Mouse (Mus musculus): ENCODE results near the gene Dbp.
A peak's percentile ranks its signal among the peaks of the same experiment; 100 is the strongest.

Dbp gene

GRCm38 (mm10) chr7:45726419-45726818 lies 21.5 kb downstream of the Dbp start:
- no peak for DNase-seq

GRCm38 (mm10) chr7:45727625-45728024 lies 22.7 kb downstream of the Dbp start:
- no peak for DNase-seq

DNA sequence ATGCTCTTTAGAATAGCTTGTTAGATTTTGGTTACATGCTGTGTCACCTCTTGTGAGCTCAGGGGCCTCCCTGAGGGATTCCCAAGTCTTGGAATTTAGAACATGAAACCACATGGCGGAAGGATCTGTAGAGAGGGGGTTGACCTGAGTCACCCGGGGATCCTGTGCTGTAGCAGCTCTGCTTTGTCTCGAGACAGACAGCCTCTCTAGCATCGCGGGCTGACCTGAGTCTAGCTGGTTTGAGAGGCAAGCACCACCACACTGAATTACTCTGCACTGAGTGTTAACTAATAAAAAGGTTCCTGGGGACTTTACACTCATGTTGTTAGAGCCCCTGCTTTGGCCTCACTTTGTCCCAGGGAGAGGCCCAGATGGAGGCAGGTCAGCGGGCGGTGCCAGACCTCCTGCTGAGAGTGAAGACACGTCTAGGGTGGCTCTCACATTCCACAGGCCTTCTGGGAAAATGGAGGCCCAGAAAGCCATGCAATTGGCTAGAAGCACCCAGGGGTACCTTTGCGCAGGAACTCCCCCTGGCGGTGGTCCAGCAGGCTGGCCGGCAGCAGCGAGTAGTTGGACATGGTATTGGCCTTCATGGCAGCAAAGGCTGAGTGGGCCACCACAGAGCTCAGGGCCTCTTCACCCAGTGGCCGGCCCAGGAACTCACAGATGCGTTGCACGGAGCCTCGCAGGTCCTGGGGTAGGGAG lies 26.0 kb downstream of the Dbp start:
- DNase-seq: no peak

DNA sequence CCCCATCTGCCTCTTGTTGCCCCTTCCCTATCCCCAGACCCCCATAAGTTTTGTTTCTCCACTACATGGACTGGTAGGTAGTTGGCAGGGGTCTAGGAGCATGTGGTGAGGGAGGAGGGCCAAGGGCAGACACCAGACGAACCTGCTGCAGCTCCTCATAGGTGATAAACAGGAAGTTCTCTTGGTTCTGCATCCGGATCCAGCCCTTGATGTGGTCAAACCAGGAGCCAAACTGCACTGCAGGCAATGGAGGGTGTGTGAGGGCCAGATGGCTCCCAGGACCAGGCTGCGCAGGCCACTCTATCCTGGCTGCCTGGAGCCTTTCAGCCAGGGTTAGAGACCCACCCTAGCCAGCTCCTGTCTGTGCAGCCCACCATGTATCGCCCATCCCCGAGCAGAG lies 28.6 kb downstream of the Dbp start:
- no peak for DNase-seq

DNA sequence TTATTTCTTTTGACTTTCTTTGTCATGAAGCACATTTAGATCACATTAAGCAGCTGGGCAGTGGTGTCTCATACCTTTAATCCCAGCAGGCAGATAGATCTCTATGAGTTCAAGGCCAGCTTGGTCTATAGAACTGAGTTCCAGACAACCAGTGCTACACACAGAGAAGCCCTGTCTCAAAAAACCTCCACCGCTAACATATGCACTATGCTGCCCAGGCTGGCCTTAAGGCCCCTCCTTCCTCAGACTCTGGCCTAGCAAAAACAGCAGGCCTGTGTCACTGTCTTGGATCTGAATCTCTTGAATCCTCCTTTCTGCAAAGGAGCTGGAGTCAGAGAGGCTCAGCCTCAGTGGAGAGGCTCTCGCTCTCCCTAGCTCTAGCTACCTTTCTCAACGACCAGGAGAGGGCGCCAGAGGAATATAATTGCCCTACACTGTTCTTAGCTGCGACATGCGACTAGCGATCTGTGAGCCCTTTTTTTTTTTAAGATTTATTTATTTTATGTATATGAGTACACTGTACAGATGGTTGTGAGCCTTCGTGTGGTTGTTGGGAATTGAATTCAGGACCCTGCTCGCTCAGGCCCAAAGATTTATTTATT lies 34.4 kb downstream of the Dbp start:
- DNase-seq: peak; percentile 82 to 91

DNA sequence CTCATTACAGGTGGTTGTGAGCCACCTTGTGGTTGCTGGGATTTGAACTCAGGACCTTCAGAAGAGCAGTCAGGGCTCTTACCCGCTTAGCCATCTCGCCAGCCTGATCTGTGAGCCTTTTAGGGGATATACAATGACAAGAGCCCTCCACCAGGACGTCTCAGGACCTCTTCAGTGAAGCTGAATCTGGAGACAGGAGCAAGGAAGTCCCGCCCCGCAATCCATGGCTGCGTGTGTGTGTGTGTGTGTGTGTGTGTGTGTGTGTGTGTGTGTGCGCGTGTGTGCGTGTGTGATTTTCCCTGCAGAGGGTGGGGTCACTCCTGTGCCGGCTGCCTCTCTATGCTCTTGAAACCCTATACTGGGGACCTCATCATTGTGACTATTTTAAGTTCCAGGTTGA lies 34.9 kb downstream of the Dbp start:
- no peak for DNase-seq

DNA sequence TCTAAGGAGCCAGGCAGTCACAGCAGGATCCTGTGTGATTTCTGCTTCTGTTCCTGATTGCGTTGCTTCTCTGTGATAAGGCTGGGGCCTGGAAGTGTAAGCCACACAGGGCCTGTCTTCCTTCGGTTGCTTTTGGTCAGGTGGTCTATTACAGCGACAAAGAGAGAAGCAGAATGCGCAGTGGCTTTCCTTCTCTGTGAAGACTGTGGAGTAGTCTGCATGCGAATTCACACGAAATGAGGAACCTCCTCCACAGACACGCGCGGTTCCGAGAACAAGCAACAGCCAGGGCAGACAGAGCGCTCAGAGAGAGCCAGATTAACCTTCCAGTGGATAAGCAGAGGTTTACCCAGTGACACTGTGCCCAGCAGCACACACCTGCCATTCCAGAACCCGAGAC lies 36.4 kb downstream of the Dbp start:
- DNase-seq: no peak

DNA sequence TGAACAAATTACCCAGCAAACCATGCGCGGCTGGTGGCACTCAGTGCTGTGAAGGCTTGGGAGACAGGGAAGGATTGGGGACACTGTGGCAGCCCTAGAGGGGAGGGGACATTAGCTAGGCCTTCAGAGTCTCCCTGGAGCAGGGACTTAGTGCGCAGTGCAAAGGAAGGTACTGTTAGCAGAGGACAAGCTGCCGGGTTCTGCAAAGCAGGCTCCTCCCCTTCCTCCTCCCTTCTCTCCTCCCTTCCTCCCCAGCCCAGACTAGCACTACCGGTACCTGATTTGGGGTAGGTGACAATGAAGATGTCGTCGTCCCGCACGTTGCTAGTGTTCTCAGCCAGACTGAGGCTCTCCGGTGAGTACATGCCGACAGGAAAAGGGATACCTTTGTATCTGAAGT lies 36.9 kb downstream of the Dbp start:
- DNase-seq: no peak

DNA sequence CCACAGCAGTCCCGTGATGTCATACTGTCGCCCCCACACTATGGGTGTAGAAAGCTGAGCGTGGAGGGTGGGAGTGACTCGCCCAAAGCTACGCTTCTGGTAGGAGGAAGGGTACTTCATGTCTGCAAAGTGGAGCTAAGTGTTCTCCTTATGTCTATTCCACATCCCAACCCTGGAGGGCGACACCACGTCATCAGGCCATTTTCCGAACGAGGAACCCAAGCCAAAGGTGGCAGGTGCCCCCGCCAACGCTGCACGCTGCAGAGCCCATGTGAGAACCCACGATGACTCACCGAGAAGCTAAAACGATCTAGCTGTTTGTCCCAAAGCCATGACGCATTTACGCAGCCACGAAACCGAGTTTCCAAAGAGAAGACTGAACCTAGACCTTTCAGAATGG lies 37.5 kb downstream of the Dbp start:
- DNase-seq: peak; percentile 44 to 69

DNA sequence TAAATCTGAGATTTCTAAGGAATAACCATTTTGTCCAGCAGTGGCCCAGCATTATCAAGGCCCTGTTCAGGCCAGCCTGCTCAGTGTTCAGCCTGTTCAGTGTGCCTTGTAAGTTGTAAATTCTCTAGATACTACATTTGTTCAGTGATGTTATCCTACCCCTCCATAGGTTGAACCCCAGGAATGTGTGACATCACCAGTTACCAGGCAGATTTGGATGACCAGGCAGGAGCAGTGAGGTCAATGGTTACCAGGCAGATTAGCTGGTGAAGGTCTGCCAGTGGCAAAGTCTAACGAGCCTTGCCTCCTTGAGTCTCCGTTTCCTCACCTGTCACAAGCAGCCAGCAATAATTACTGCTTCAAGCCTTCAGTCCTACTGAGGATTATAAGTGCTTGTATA lies 39.5 kb downstream of the Dbp start:
- DNase-seq: peak; percentile 67 to 88

- DNase-seq: no peak
Observed at GRCm38 (mm10) chr7:45746518-45746917, 41.6 kb downstream of the Dbp start.

DNA sequence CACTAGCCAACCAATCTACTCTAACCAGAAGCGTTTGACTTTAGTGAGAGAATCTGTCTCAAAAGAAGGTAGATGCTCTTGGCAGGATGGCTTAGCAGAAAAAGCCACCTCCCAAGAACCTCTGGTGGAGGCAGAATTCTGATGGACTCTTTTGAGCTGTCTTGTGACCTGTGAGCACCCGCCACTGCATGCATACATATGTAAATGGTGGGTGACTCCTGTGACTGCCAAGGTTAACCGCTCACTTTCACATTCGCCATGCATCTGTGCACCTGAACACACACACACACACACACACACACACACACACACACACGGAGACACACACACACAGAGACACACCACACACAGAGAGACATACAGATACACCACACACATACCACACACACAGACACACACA lies 42.6 kb downstream of the Dbp start:
- DNase-seq: no peak

GRCm38 (mm10) chr7:45748110-45748509 lies 43.2 kb downstream of the Dbp start:
- DNase-seq: no peak

DNA sequence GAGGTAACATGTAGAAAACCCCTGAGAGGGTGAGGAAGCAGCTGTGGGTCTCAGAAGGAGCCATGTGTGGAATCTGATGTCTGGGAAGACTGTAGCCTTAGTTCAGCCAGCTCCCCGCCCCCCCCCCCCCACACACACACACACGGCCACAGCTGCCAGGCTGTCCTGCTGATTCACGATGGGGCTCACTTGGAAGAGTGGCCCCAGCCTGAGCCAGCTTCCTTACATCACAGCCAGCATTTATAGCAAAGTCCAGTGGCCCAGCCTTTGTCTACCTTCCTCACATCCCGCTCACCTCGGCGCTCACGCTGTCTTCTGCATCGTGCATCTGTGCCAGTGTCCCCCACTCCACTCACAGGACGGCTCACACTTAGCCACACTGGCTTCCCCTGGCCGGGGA lies 44.5 kb downstream of the Dbp start:
- no peak for DNase-seq

DNA sequence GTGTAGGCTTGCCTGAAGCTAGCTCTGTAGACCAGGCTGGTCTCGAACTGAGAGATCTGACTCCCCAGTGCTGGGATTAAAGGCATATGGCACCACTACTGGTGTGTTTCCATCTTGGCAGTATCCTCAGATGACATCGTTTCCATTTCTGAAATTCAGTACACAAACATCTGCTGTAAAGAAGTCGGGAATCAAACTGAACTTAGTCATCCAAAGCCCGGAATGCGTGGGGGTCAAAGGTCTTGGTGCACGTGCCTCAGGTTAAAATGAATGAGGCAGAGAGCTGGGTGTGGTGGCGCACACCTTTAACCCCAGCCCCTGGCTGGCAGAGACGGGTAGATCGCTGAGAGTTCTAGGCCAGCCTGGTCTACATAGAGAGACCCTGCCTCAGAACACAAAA lies 45.3 kb downstream of the Dbp start:
- DNase-seq: no peak

DNA sequence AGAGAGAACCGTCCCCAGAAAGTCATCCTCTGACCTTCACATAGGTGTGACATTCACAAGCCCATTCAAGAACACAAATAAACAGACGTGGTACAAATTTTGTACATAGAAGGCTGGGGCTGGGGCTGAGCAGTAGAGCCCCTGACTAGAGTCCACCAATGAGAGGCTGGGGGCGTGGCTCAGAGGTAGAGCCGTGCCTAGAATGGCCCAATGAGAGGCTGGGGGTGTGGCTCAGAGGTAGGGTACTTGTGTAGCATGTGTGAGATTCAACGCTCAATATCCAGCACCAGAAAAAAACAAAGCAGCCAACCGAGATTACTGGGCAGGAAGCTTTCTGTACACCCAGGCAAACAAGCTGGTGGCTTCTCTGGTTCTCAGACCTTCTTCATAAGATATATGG lies 50.8 kb downstream of the Dbp start:
- no peak for DNase-seq

GRCm38 (mm10) chr7:45759400-45759799 lies 54.5 kb downstream of the Dbp start:
- DNase-seq: peak in 1 of 2 experiments; percentile 28

All from cerebellum, postnatal 25 days (tissue).